Mouse (Mus musculus) embryo, embryonic 9.5 days (tissue): ENCODE results near the gene Spata31d1d.

Experiments
- DNase-seq: peaks from one replicate; pipeline ENCODE4 v3.0.0-alpha.2; 2017; ENCODE audit errors: extremely low spot score

Gene Spata31d1d

GRCm38 (mm10) chr13:59676316-59677229 lies 55.0 kb downstream of the Spata31d1d start:
- no peak for DNase-seq
